9 mouse cellular contexts compared by ENCODE assay signal in genomic region chr12:100996378-100996898, GRCm38 (mm10). TPM values are rescaled to one million over a fixed set of nuclear protein-coding genes. Genes with fewer than 3 reads are reported as not detected.
DNase-seq lines count a peak whose midpoint lies in the region; ATAC-seq lines count a peak whose summit lies in the region.
"Had no signal": no experiment of that assay in that cellular context is flagged by ENCODE, and none has a peak within 500 bp of the region (broad histone marks: within the 10 kb centered on the region; RNA-seq: fewer than 3 reads in every experiment).

No protein-coding gene starts in this region.

- ATAC-seq in hindbrain, embryonic 15.5 days (ENCODE audit: low FRiP score, low read depth), result no peak
- ATAC-seq in midbrain, embryonic 11.5 days (ENCODE audit: low FRiP score), result peak; percentile 35

- H3K4me1 ChIP-seq in hindbrain, embryonic 15.5 days (replicated peaks), result peaks cover 43% of the 10 kb centered on the region
- H3K4me1 ChIP-seq in midbrain, embryonic 11.5 days (ENCODE audit: control insufficient read depth, insufficient read depth, low read length), result peaks cover 46% of the 10 kb centered on the region

- intact Hi-C loops in heart, postnatal 36 days (cut with DNase I), result no loop called here

- 33% methylated on average over 5 of the region's 5 CpGs for WGBS in hindbrain, embryonic 15.5 days
- WGBS in midbrain, embryonic 11.5 days, result 14% methylated on average over 5 of the region's 5 CpGs

- DNase-seq in heart, adult 11 months, result peak; percentile 95
- DNase-seq in heart, postnatal 36 days, result no peak
- DNase-seq in WW6 (ENCODE audit: low read depth, low spot score), result peak; percentile 78
- no peak for DNase-seq in midbrain, embryonic 11.5 days (ENCODE audit: low spot score, missing footprints)
- DNase-seq in thymus, postnatal 14 days, result no peak
- no peak for DNase-seq in cerebellum, postnatal 36 days
- no peak for DNase-seq in frontal cortex, postnatal 14 days (ENCODE audit: low spot score in 2 of 2)
- DNase-seq: lung, embryonic 14.5 days had no signal

- 0 out of 2 replicates have a peak overlapping the region, but pooled peaks have one; percentile 21 for H3K27ac ChIP-seq in hindbrain, embryonic 15.5 days (replicated peaks)
- H3K27ac ChIP-seq in midbrain, embryonic 11.5 days (ENCODE audit: low read depth, low read length), result no peak overlapping the region

- H3K9ac ChIP-seq in hindbrain, embryonic 15.5 days, result no peak overlapping the region
- H3K9ac ChIP-seq in midbrain, embryonic 11.5 days (ENCODE audit: low read length), result no peak overlapping the region
- H3K9ac ChIP-seq: lung, embryonic 14.5 days had no signal

- no peaks in the 10 kb centered on the region for H3K36me3 ChIP-seq in hindbrain, embryonic 15.5 days
- H3K36me3 ChIP-seq in midbrain, embryonic 11.5 days (ENCODE audit: control insufficient read depth, insufficient read depth, low read length), result no peaks in the 10 kb centered on the region

- H3K9me3 ChIP-seq in hindbrain, embryonic 15.5 days, result no peaks in the 10 kb centered on the region
- no peaks in the 10 kb centered on the region for H3K9me3 ChIP-seq in midbrain, embryonic 11.5 days (ENCODE audit: control insufficient read depth, low read length)

- no peak overlapping the region for H3K4me3 ChIP-seq in hindbrain, embryonic 15.5 days
- no peak overlapping the region for H3K4me3 ChIP-seq in midbrain, embryonic 11.5 days (ENCODE audit: low read depth, low read length)

- no peaks in the 10 kb centered on the region for H3K27me3 ChIP-seq in hindbrain, embryonic 15.5 days
- H3K27me3 ChIP-seq in midbrain, embryonic 11.5 days (ENCODE audit: control insufficient read depth, insufficient read depth, low read length), result no peaks in the 10 kb centered on the region

- H3K4me2 ChIP-seq in hindbrain, embryonic 15.5 days, result no peak overlapping the region
- no peak overlapping the region for H3K4me2 ChIP-seq in midbrain, embryonic 11.5 days
- H3K4me2 ChIP-seq: lung, embryonic 14.5 days had no signal

RNA-seq across cellular contexts. Expression of gene Ccdc88c, which starts 32.4 kb away (rescaled TPM):
- 1 to 10 TPM; 6.2 to 7.0 TPM for total RNA-seq in heart, postnatal 36 days (2021)
- polyA plus RNA-seq in hindbrain, embryonic 15.5 days (2015; fragmentation: Nextera tagmentation; extraction: Ambion mirVana), result 10.6 and 11.8 TPM in 2 replicates
- polyA plus RNA-seq in midbrain, embryonic 11.5 days (2014; fragmentation: Nextera tagmentation; extraction: Ambion mirVana), result 11.0 TPM in 2 replicates

Comparison
In these comparisons a context has a peak if more than half of its experiments do, and no peak if none do; other contexts are left out.
1. DNase-seq: peak in heart, adult 11 months (single experiment) and WW6 (single experiment); none in heart, postnatal 36 days (0 of 2), midbrain, embryonic 11.5 days (single experiment), thymus, postnatal 14 days (single experiment), cerebellum, postnatal 36 days (0 of 2) and frontal cortex, postnatal 14 days (0 of 2).